Comparison of ENCODE assay signal across 8 mouse cellular contexts in the genomic region with DNA sequence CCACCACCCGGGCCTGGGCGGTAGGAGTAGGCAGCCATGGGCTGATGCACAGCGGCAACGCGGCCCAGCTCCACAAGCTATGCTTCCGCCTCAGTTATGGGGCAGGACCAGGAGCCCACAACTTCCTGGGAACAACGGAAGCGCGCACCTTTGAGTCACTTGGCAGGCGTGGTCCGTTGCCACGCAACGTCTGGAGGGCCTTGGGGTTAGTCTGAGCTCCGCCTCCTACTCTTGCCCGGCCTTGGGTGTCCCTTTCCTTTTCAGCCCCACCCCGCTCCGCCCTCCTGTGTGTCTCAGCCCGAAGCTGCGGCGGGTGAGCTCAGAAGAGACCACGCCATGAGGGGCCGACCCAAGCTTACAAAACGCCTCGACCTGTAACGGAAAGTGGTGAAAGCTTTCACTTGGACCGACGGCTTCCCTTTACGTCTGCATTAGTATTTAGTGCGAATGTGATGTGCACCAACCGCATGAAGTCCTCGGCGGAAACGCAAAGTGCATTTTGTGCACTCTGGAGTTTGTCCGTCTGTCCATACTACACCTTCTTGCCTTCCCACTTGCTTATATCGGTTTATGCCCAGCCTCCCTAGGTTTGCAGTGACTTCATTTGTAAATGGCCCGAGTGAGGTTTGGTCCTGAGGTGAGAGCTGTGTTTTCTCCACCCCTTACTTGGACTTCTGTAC. TPM values are rescaled to one million over a fixed set of nuclear protein-coding genes. Genes with fewer than 3 reads are reported as not detected.
A peak's percentile ranks its signal among the peaks of the same experiment; 100 is the strongest.
DNase-seq lines count a peak whose midpoint lies in the region; ATAC-seq lines count a peak whose summit lies in the region.

A gene (minus strand): TSS at position 411 of the 680 bp plus-strand sequence.

- WGBS in hindbrain, embryonic 12.5 days: under 1% methylated on average over 36 of the region's 36 CpGs

- no peaks in the 10 kb centered on the region for H3K9me3 ChIP-seq in hindbrain, embryonic 12.5 days (replicated peaks)

- peak; percentile 98 for ATAC-seq in hindbrain, embryonic 12.5 days (ENCODE audit: low FRiP score)

- peak; percentile 98 for DNase-seq in NIH3T3 (ENCODE audit: low read depth)
- DNase-seq in cerebellum, postnatal 10 days: peak; percentile 85 to 93
- peak; percentile 79 to 87 for DNase-seq in frontal cortex, postnatal 10 days (ENCODE audit: low spot score in 2 of 2)
- DNase-seq in layer of hippocampus, postnatal 14 days (ENCODE audit: low spot score in 2 of 2): peak; percentile 83 to 89
- peak; percentile 93 for DNase-seq in lung, postnatal 14 days
- DNase-seq in retina, adult 2 months (ENCODE audit: low read depth, low spot score): peak; percentile 71
- peak; percentile 89 to 94 for DNase-seq in thymus, postnatal 36 days

- no peaks in the 10 kb centered on the region for H3K27me3 ChIP-seq in hindbrain, embryonic 12.5 days

- H3K9ac ChIP-seq in hindbrain, embryonic 12.5 days: peak within 1 kb of the TSS; percentile 71

- peak within 1 kb of the TSS; percentile 77 for H3K4me2 ChIP-seq in hindbrain, embryonic 12.5 days (replicated peaks)

- H3K4me3 ChIP-seq in hindbrain, embryonic 12.5 days: peak within 1 kb of the TSS; percentile 78

- H3K4me1 ChIP-seq in hindbrain, embryonic 12.5 days: peaks cover 13% of the 10 kb centered on the region; the same call in 1 of the 2 replicates

- H3K36me3 ChIP-seq in hindbrain, embryonic 12.5 days: peaks cover 23% of the 10 kb centered on the region

- peak within 1 kb of the TSS; percentile 46; the same call in 1 of the 2 replicates for H3K27ac ChIP-seq in hindbrain, embryonic 12.5 days

RNA-seq across cellular contexts. Expression of the gene that starts here (rescaled TPM):
- 107 and 112 TPM in 2 replicates for polyA plus RNA-seq in hindbrain, embryonic 12.5 days (2016; fragmentation: Nextera tagmentation; extraction: Ambion mirVana)
- 10 to 100 TPM; 72.6 to 73.5 TPM for total RNA-seq in layer of hippocampus, postnatal 14 days (2021)

Comparison
In these comparisons a context has a peak if more than half of its experiments do, and no peak if none do; other contexts are left out.
1. Peak in every context shown above with its lines: DNase-seq, ATAC-seq, H3K4me3 ChIP-seq and H3K27ac ChIP-seq.